Mouse (Mus musculus) gastrocnemius, adult 18-20 months (tissue): ENCODE measurements at regions not wholly inside any gene's neighbourhood (a gene's known extent, or its start where the extent isn't known, plus 50 kb on each side); places are given as distances from the start of the nearest gene placed in this dataset.

Experiments used
- DNase-seq: peaks from one replicate; pipeline ENCODE4 v3.0.0; 2021; ENCODE audit warnings: low spot score

- DNase-seq: no peak
Measured at GRCm38 (mm10) chr3:134605356-134605771, 223.4 kb upstream of the Tacr3 start.

GRCm38 (mm10) chr3:134610244-134610643 lies 218.6 kb upstream of the Tacr3 start:
- DNase-seq: no peak

- no peak for DNase-seq
Measured at GRCm38 (mm10) chr3:134611516-134612297, 217.1 kb upstream of the Tacr3 start.

- no peak for DNase-seq
Measured at GRCm38 (mm10) chr3:134612298-134612616, 216.6 kb upstream of the Tacr3 start.

- DNase-seq: peak; percentile 10
Measured at GRCm38 (mm10) chr3:134629166-134630134, 199.4 kb upstream of the Tacr3 start.

GRCm38 (mm10) chr3:134630135-134630516 lies 198.7 kb upstream of the Tacr3 start:
- peak; percentile 4 for DNase-seq

GRCm38 (mm10) chr3:134648727-134649445 lies 179.9 kb upstream of the Tacr3 start:
- no peak for DNase-seq

- DNase-seq: no peak
Measured at GRCm38 (mm10) chr3:134654051-134654450, 174.8 kb upstream of the Tacr3 start.

GRCm38 (mm10) chr3:134694893-134695292 lies 133.9 kb upstream of the Tacr3 start:
- no peak for DNase-seq

GRCm38 (mm10) chr3:134718620-134719019 lies 110.2 kb upstream of the Tacr3 start:
- no peak for DNase-seq

- DNase-seq: no peak
Measured at GRCm38 (mm10) chr3:134735684-134736083, 93.1 kb upstream of the Tacr3 start.

- DNase-seq: no peak
Measured at GRCm38 (mm10) chr3:134761108-134761507, 67.7 kb upstream of the Tacr3 start.

GRCm38 (mm10) chr3:134763264-134763936 lies 65.4 kb upstream of the Tacr3 start:
- no peak for DNase-seq
